Mouse (Mus musculus): ENCODE data around the gene Vstm4.

DNA sequence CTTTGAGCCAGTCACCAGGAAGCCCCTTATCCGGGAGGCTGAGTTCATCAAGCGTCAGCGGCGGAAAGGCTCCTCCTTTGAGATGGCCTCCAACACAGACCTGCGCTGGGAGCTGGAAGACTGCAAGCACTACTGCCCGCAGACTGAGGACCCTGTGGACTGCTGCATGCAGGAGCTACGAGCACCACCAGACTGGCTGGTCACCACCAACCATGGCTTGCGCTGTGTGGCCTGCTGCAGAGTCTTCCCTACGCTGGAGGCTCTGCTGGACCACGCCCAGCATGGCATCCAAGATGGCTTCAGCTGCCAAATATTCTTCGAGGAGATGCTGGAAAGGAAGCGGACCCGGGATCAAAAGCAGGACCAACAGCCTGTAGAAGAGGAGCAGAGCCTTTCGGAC, 21.0 kb upstream of the Vstm4 start:
- TF ChIP-seq MAX (IDR thresholded peaks at IDR 0.05; ENCODE audit: low read length) (no peak), USF1 (IDR thresholded peaks at IDR 0.05; ENCODE audit: low read depth, low read length) (no peak), EP300 (IDR thresholded peaks at IDR 0.05; ENCODE audit: low read length) (no peak), ZC3H11A (IDR thresholded peaks at IDR 0.05; ENCODE audit: low read depth, low read length) (no peak), RAD21 (IDR thresholded peaks at IDR 0.05; ENCODE audit: low read depth, low read length) (no peak), CTCF (conservative IDR thresholded peaks at IDR 0.05 in 1 of 2, IDR thresholded peaks at IDR 0.05 in 1 of 2; ENCODE audit: low read depth in 2 of 2, low read length in 2 of 2) (no peak), NRF1 (IDR thresholded peaks at IDR 0.05; ENCODE audit: low read depth, low read length) (no peak), SIN3A (IDR thresholded peaks at IDR 0.05; ENCODE audit: low read length) (no peak)

Data from CH12.LX (cell line).